Mouse (Mus musculus) embryonic facial prominence, embryonic 15.5 days (tissue): Measurements from ENCODE around the gene Cstad. TPM values are rescaled to one million over a fixed set of nuclear protein-coding genes. Genes with fewer than 3 reads are reported as not detected.

Source experiments
- ATAC-seq: fragments of 200-750 bp; cut with Nextera tagmentation; 2 replicates; pipeline ENCODE4 v1.8.0; 2017; ENCODE audit warnings: low read depth, moderate TSS enrichment; ENCODE audit not compliant: insufficient number of reproducible peaks, low FRiP score, low TSS enrichment
- H3K27ac ChIP-seq: fragments of 300-500 bp; sonication (generic); replicated peaks from 2 replicates; pipeline ENCODE4 v1.5.1; 2015; ENCODE audit warnings: mild to moderate bottlenecking, inconsistent platforms
- H3K27me3 ChIP-seq: fragments of 300-500 bp; sonication (generic); 2 replicates; pipeline ENCODE4 v1.6.1; 2015; ENCODE audit warnings: inconsistent platforms
- H3K36me3 ChIP-seq: fragments of 300-500 bp; sonication (generic); 2 replicates; pipeline ENCODE4 v1.6.1; 2015; ENCODE audit warnings: mild to moderate bottlenecking, inconsistent platforms
- H3K4me1 ChIP-seq: fragments of 300-500 bp; sonication (generic); 2 replicates; pipeline ENCODE4 v1.6.1; 2015; ENCODE audit warnings: inconsistent platforms
- H3K4me2 ChIP-seq: fragments of 300-500 bp; sonication (generic); replicated peaks from 2 replicates; pipeline ENCODE4 v1.6.1; 2015; ENCODE audit warnings: mild to moderate bottlenecking, inconsistent platforms
- H3K4me3 ChIP-seq: fragments of 300-500 bp; sonication (generic); replicated peaks from 2 replicates; pipeline ENCODE4 v1.5.1; 2015; ENCODE audit warnings: mild to moderate bottlenecking, inconsistent platforms
- H3K9ac ChIP-seq: fragments of 300-500 bp; sonication (generic); 2 replicates; pipeline ENCODE4 v1.6.1; 2015; ENCODE audit warnings: inconsistent platforms
- H3K9me3 ChIP-seq: fragments of 300-500 bp; sonication (generic); replicated peaks from 2 replicates; pipeline ENCODE4 v1.6.1; 2016; ENCODE audit warnings: inconsistent platforms
- WGBS: fragments of 180-500 bp; shearing (Covaris S2); methylation state at CpG from one replicate; pipeline ENCODE4 v1.1.7; 2015; 5-methylcytosine and 5-hydroxymethylcytosine counted together
- polyA plus RNA-seq: library from polyadenylated mRNA; unstranded; fragments of >200 nt; fragmentation: Nextera tagmentation; extraction: Ambion mirVana; gene quantifications from 2 replicates; pipeline ENCODE4 v1.2.1, GENCODE M21; 2015

Gene Cstad
- polyA plus RNA-seq, 1 experiment from 2014 or later = 3.2 TPM

GRCm38 (mm10) chr2:30573522-30573921 is 21.3 kb upstream of the Cstad start:
- H3K4me2 ChIP-seq = no peak overlapping the region
- H3K9me3 ChIP-seq = no peaks in the 10 kb centered on the region
- H3K4me1 ChIP-seq = no peaks in the 10 kb centered on the region
- H3K4me3 ChIP-seq = no peak overlapping the region
- H3K36me3 ChIP-seq = no peaks in the 10 kb centered on the region
- no peak overlapping the region for H3K9ac ChIP-seq
- WGBS = 84% methylated on average over 4 of the region's 4 CpGs
- H3K27me3 ChIP-seq = no peaks in the 10 kb centered on the region
- no peak for ATAC-seq
- no peak overlapping the region for H3K27ac ChIP-seq

- Histone ChIP-seq H3K4me2 (no peak overlapping the region), H3K9me3 (0 out of 2 replicates have a peak, but pooled peaks cover 7% of the 10 kb centered on the region), H3K36me3 (no peaks in the 10 kb centered on the region), H3K27me3 (no peaks in the 10 kb centered on the region), H3K27ac (no peak overlapping the region), H3K9ac (no peak overlapping the region), H3K4me3 (no peak overlapping the region), H3K4me1 (no peaks in the 10 kb centered on the region)
- ATAC-seq = no peak
- 91% methylated on average over 9 of the region's 9 CpGs for WGBS
Observed at GRCm38 (mm10) chr2:30577010-30577409, 17.8 kb upstream of the Cstad start.

GRCm38 (mm10) chr2:30578006-30578405 is 16.8 kb upstream of the Cstad start:
- Histone ChIP-seq H3K36me3 (no peaks in the 10 kb centered on the region), H3K9me3 (0 out of 2 replicates have a peak, but pooled peaks cover 8% of the 10 kb centered on the region), H3K9ac (no peak overlapping the region), H3K27me3 (no peaks in the 10 kb centered on the region), H3K4me3 (no peak overlapping the region), H3K4me1 (no peaks in the 10 kb centered on the region), H3K4me2 (no peak overlapping the region), H3K27ac (no peak overlapping the region)
- ATAC-seq = no peak
- 43% methylated on average over 2 of the region's 2 CpGs for WGBS

- H3K27me3 ChIP-seq = no peaks in the 10 kb centered on the region
- peak overlapping the region; percentile 79 for H3K27ac ChIP-seq
- no peak overlapping the region for H3K4me3 ChIP-seq
- 17% methylated on average over 8 of the region's 8 CpGs for WGBS
- H3K36me3 ChIP-seq = no peaks in the 10 kb centered on the region
- no peak overlapping the region for H3K9ac ChIP-seq
- H3K4me1 ChIP-seq = peaks cover 24% of the 10 kb centered on the region
- no peaks in the 10 kb centered on the region for H3K9me3 ChIP-seq
- peak; percentile 68 for ATAC-seq
- no peak overlapping the region for H3K4me2 ChIP-seq
Observed at GRCm38 (mm10) chr2:30587161-30587560, 7.7 kb upstream of the Cstad start.

GRCm38 (mm10) chr2:30587671-30588070 is 7.2 kb upstream of the Cstad start:
- WGBS = 55% methylated on average over 2 of the region's 2 CpGs

GRCm38 (mm10) chr2:30588985-30589511 is 5.8 kb upstream of the Cstad start:
- Histone ChIP-seq H3K27ac (no peak overlapping the region), H3K4me2 (no peak overlapping the region), H3K36me3 (no peaks in the 10 kb centered on the region), H3K4me3 (no peak overlapping the region), H3K9me3 (no peaks in the 10 kb centered on the region), H3K4me1 (peaks cover 38% of the 10 kb centered on the region), H3K27me3 (no peaks in the 10 kb centered on the region), H3K9ac (no peak overlapping the region)
- no peak for ATAC-seq
- 75% methylated on average over 4 of the region's 4 CpGs for WGBS

More at GRCm38 (mm10) chr2:30587671-30588070, 7.2 kb upstream of the Cstad start:
- Histone ChIP-seq H3K36me3 (no peaks in the 10 kb centered on the region), H3K27ac (peak overlapping the region; percentile 22; the same call in 1 of the 2 replicates), H3K9ac (no peak overlapping the region), H3K9me3 (no peaks in the 10 kb centered on the region), H3K4me2 (no peak overlapping the region), H3K27me3 (no peaks in the 10 kb centered on the region), H3K4me3 (no peak overlapping the region), H3K4me1 (peaks cover 24% of the 10 kb centered on the region)
- no peak for ATAC-seq

GRCm38 (mm10) chr2:30589781-30590180 is 5.1 kb upstream of the Cstad start:
- Histone ChIP-seq H3K4me2 (no peak overlapping the region), H3K9me3 (no peaks in the 10 kb centered on the region), H3K27ac (no peak overlapping the region), H3K4me3 (no peak overlapping the region), H3K36me3 (no peaks in the 10 kb centered on the region), H3K4me1 (peaks cover 45% of the 10 kb centered on the region), H3K9ac (no peak overlapping the region), H3K27me3 (no peaks in the 10 kb centered on the region)
- ATAC-seq = no peak
- WGBS = 75% methylated on average over 4 of the region's 4 CpGs

- Histone ChIP-seq H3K36me3 (no peaks in the 10 kb centered on the region), H3K4me2 (peak overlapping the region; percentile 46), H3K9ac (no peak overlapping the region), H3K9me3 (no peaks in the 10 kb centered on the region), H3K27ac (peak overlapping the region; percentile 40; the same call in 1 of the 2 replicates), H3K4me1 (peaks cover 55% of the 10 kb centered on the region), H3K4me3 (no peak overlapping the region), H3K27me3 (no peaks in the 10 kb centered on the region)
- no peak for ATAC-seq
- 3% methylated on average over 3 of the region's 3 CpGs for WGBS
Observed at GRCm38 (mm10) chr2:30590909-30591308, 3.9 kb upstream of the Cstad start.

- Histone ChIP-seq H3K4me1 (peaks cover 45% of the 10 kb centered on the region), H3K4me3 (no peak overlapping the region), H3K36me3 (no peaks in the 10 kb centered on the region), H3K27me3 (no peaks in the 10 kb centered on the region), H3K4me2 (no peak overlapping the region), H3K9me3 (no peaks in the 10 kb centered on the region), H3K27ac (no peak overlapping the region), H3K9ac (no peak overlapping the region)
- 59% methylated on average over 6 of the region's 6 CpGs for WGBS
- no peak for ATAC-seq
Observed at GRCm38 (mm10) chr2:30592391-30592790, 2.4 kb upstream of the Cstad start.

GRCm38 (mm10) chr2:30592951-30593350 is 1.9 kb upstream of the Cstad start:
- H3K27ac ChIP-seq = peak overlapping the region; percentile 98

GRCm38 (mm10) chr2:30593636-30594310 is 1.1 kb upstream of the Cstad start:
- H3K9ac ChIP-seq = no peak overlapping the region; the same call in 1 of the 2 replicates
- H3K4me1 ChIP-seq = peaks cover 40% of the 10 kb centered on the region
- H3K27me3 ChIP-seq = no peaks in the 10 kb centered on the region
- H3K27ac ChIP-seq = peak overlapping the region; percentile 98
- no peak for ATAC-seq
- 69% methylated on average over 13 of the region's 13 CpGs for WGBS
- H3K9me3 ChIP-seq = no peaks in the 10 kb centered on the region
- peak overlapping the region; percentile 72 for H3K4me2 ChIP-seq
- H3K4me3 ChIP-seq = peak overlapping the region; percentile 56; the same call in 1 of the 2 replicates
- no peaks in the 10 kb centered on the region for H3K36me3 ChIP-seq

More at GRCm38 (mm10) chr2:30592951-30593350, 1.9 kb upstream of the Cstad start:
- no peaks in the 10 kb centered on the region for H3K9me3 ChIP-seq
- H3K4me2 ChIP-seq = no peak overlapping the region
- H3K4me1 ChIP-seq = peaks cover 40% of the 10 kb centered on the region
- H3K36me3 ChIP-seq = no peaks in the 10 kb centered on the region
- H3K27me3 ChIP-seq = no peaks in the 10 kb centered on the region
- no peak overlapping the region for H3K9ac ChIP-seq
- WGBS = 87% methylated on average over 6 of the region's 6 CpGs
- ATAC-seq = no peak
- no peak overlapping the region for H3K4me3 ChIP-seq
